Mouse (Mus musculus) mature B cell (primary cell): Measurements from ENCODE around the gene Kctd4.

Experiments
- in situ Hi-C: fragments of 300-500 bp; cut with MboI; formaldehyde crosslinking; loops from 2 replicates; pipeline ENCODE4 v1.14.3; 2019

Kctd4 gene

GRCm38 (mm10) chr14:75990936-75991335, 36.1 kb downstream of the Kctd4 start:
- in situ Hi-C loops, result no loop called here

GRCm38 (mm10) chr14:75992371-75992770, 37.6 kb downstream of the Kctd4 start:
- in situ Hi-C loops, result no loop called here

- in situ Hi-C loops, result no loop called here
Measured at GRCm38 (mm10) chr14:75998082-75998481, 43.3 kb downstream of the Kctd4 start.

- in situ Hi-C loops, result no loop called here
Measured at GRCm38 (mm10) chr14:76001781-76002180, 47.0 kb downstream of the Kctd4 start.

GRCm38 (mm10) chr14:76005011-76005410, 50.2 kb downstream of the Kctd4 start:
- in situ Hi-C loops, result no loop called here

- in situ Hi-C loops, result no loop called here
Measured at GRCm38 (mm10) chr14:76008174-76008573, 53.4 kb downstream of the Kctd4 start.

GRCm38 (mm10) chr14:76009185-76009584, 54.4 kb downstream of the Kctd4 start:
- in situ Hi-C loops, result no loop called here

GRCm38 (mm10) chr14:76010102-76011061, 55.6 kb downstream of the Kctd4 start, which contains the start of gene Gtf2f2:
TSS of gene Gtf2f2 (minus strand) at chr14:76010865.
- in situ Hi-C loops, result no loop called here

- in situ Hi-C loops, result no loop called here
Measured at GRCm38 (mm10) chr14:76011062-76011457, 56.3 kb downstream of the Kctd4 start.

- in situ Hi-C loops, result no loop called here
Measured at GRCm38 (mm10) chr14:76014331-76014730, 59.5 kb downstream of the Kctd4 start.
